Mouse (Mus musculus) CH12.LX (cell line): ENCODE results near the gene Htr7.

Source experiments
- CTCF ChIP-seq, 2 experiments: IDR thresholded peaks in 1 of 2; conservative IDR thresholded peaks in 1 of 2; 2 replicates each; pipeline ENCODE4 v1.5.1; 2011 to 2012; ENCODE audit warnings: low read depth in 2 of 2, low read length in 2 of 2, improper control_type of control experiment in 1 of 2, inconsistent platforms in 1 of 2, mild to moderate bottlenecking in 1 of 2, moderate library complexity in 1 of 2
- HCFC1 ChIP-seq: IDR thresholded peaks from 2 replicates; pipeline ENCODE4 v1.6.1; 2012; ENCODE audit warnings: low read depth, mild to moderate bottlenecking, inconsistent platforms, low read length, improper control_type of control experiment
- MEF2A ChIP-seq: IDR thresholded peaks from 2 replicates; pipeline ENCODE4 v1.6.1; 2014; ENCODE audit warnings: low read depth, mild to moderate bottlenecking, inconsistent platforms, low read length, improper control_type of control experiment, borderline replicate concordance

DNA sequence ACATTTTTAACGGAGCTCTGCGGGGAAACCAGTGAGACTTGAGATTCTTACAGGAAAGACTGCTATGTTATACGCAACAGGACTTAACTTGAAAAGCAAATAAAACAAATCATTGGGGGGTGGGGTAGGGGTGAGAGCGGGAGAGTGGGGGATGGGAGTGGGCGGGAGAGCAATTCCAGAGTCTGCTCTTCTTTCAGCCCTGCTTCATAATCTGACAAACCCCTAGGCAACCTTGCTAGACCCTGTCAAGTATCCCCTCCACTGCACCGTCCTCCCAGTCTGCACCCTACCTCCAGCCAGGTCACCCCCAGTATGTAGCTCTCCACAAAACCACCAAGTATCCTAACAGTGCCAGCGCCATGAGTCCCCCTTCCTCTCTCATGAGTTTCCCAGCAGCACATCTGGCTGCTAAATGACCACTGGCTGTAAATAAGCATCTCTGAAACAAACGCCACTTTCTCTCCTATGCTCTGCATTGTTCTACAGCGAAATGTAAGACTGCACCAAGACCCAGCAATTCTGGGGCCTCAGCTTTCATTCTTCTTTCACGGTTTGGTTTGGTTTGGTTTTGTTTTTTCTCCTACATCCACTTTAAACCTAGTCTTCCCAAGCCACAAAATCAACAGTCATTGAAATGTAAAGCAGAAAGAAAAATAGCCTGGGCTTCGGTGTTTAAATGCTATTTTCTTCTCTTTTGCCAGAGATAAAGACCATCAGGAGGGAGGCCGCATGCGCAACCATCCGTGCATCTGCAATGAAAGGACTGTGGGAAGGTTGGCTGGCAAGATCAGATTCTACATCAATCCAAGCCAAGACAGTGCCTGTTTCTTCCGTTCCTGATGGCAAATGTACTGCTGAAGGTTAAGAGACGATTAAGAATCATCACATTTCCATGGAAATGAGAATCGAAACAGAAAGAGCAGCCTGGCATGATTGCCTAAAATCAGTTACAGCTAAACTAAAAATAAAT lies 54.5 kb downstream of the Htr7 start:
- TF ChIP-seq CTCF (conservative IDR thresholded peaks at IDR 0.05 in 1 of 2, IDR thresholded peaks at IDR 0.05 in 1 of 2; ENCODE audit: low read depth in 2 of 2, low read length in 2 of 2) (no peak), HCFC1 (no peak), MEF2A (no peak)
